Mouse (Mus musculus): ENCODE data around the gene Timeless.

GRCm38 (mm10) chr10:128278158-128278557, 46.3 kb downstream of the Timeless start:
- no peak for TF ChIP-seq ZC3H11A (IDR thresholded peaks at IDR 0.05; ENCODE audit: borderline replicate concordance, low read depth, low read length)
- no peak for TF ChIP-seq ZNF384 (IDR thresholded peaks at IDR 0.05; ENCODE audit: low read depth, low read length)
- TF ChIP-seq HCFC1 (IDR thresholded peaks at IDR 0.05; ENCODE audit: borderline replicate concordance, insufficient read depth, low read length), result no peak
- TF ChIP-seq MAFK (IDR thresholded peaks at IDR 0.05; ENCODE audit: insufficient read depth, low read depth, low read length), result no peak
- TF ChIP-seq CHD2 (IDR thresholded peaks at IDR 0.05; ENCODE audit: low read depth, low read length), result no peak
